In the genomic region with DNA sequence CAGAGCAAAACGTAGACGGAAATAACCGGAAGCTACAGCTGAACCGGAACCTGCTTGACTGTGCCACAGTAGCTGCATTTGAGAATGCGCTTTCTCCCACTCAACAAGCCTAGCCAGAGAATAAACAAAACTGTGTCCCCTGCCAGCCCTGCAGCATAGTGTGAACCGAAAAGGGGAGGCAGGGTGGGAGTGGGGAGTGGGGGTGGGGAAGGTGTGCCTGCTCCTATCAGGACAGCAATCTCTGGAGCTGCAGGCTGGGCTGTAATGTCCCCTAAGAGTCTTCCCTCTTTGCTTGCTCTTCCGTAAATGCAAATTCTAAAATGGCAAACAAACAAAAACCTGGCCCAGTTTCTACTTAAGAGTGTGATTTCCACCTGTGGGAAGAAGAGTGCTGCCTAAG, we compare ENCODE assay signal across 14 mouse cellular contexts.
DNase-seq lines count a peak whose midpoint lies in the region; ATAC-seq and TF ChIP-seq lines count a peak whose summit lies in the region.
"Had no signal": no experiment of that assay in that cellular context is flagged by ENCODE, and none has a peak within 500 bp of the region (broad histone marks: within the 10 kb centered on the region; RNA-seq: fewer than 3 reads in every experiment).

No protein-coding gene starts in this region.

- H3K27ac ChIP-seq in forebrain, embryonic 14.5 days (ENCODE audit: low read depth, low read length): no peak overlapping the region
- H3K27ac ChIP-seq in forebrain, embryonic 13.5 days: no peak overlapping the region
- H3K27ac ChIP-seq in lung, embryonic 14.5 days (ENCODE audit: low read depth): peak overlapping the region; percentile 63
- H3K27ac ChIP-seq in stomach, postnatal 0 days (replicated peaks): 0 out of 2 replicates have a peak overlapping the region, but pooled peaks have one; percentile 13
- H3K27ac ChIP-seq: heart, adult 2 months had no signal

- WGBS in forebrain, embryonic 14.5 days: 66% methylated on average over 7 of the region's 7 CpGs
- WGBS in forebrain, embryonic 13.5 days: 74% methylated on average over 7 of the region's 7 CpGs
- 12% methylated on average over 7 of the region's 7 CpGs for WGBS in lung, embryonic 14.5 days
- WGBS in stomach, postnatal 0 days: 24% methylated on average over 7 of the region's 7 CpGs

- no peaks in the 10 kb centered on the region for H3K4me1 ChIP-seq in forebrain, embryonic 14.5 days (ENCODE audit: control insufficient read depth, insufficient read depth, low read length)
- peaks cover 11% of the 10 kb centered on the region; the same call in 1 of the 2 replicates for H3K4me1 ChIP-seq in forebrain, embryonic 13.5 days
- peaks cover 9% of the 10 kb centered on the region; the same call in 1 of the 2 replicates for H3K4me1 ChIP-seq in lung, embryonic 14.5 days (ENCODE audit: insufficient read depth)
- peaks cover 4% of the 10 kb centered on the region; the same call in 1 of the 2 replicates for H3K4me1 ChIP-seq in stomach, postnatal 0 days (replicated peaks; ENCODE audit: control insufficient read depth, insufficient read depth)

- H3K4me3 ChIP-seq in forebrain, embryonic 14.5 days (ENCODE audit: low read depth, low read length): no peak overlapping the region
- no peak overlapping the region for H3K4me3 ChIP-seq in forebrain, embryonic 13.5 days
- no peak overlapping the region for H3K4me3 ChIP-seq in lung, embryonic 14.5 days (ENCODE audit: low read depth, low read length)
- no peak overlapping the region for H3K4me3 ChIP-seq in stomach, postnatal 0 days (ENCODE audit: low read depth, low read length)
- H3K4me3 ChIP-seq: heart, adult 2 months; megakaryocyte, embryonic 14.5 days had no signal

- peak; percentile 32; the same call in 1 of the 2 replicates for ATAC-seq in forebrain, embryonic 14.5 days
- ATAC-seq in forebrain, embryonic 13.5 days: no peak
- ATAC-seq in lung, embryonic 14.5 days (ENCODE audit: insufficient read depth): peak; percentile 32
- ATAC-seq in stomach, postnatal 0 days (ENCODE audit: low FRiP score, low TSS enrichment): 0 out of 2 replicates have a peak, but pooled peaks have one; percentile 3

- DNase-seq in forebrain, embryonic 14.5 days (ENCODE audit: low spot score): peak; percentile 16
- DNase-seq in lung, embryonic 14.5 days: peak; percentile 68
- DNase-seq in lung, postnatal 36 days: no peak
- peak; percentile 12 for DNase-seq in thymus, postnatal 4 days
- no peak for DNase-seq in thymus, postnatal 10 days (ENCODE audit: low spot score in 2 of 2)
- DNase-seq in stomach, postnatal 0 days (ENCODE audit: low spot score): no peak
- DNase-seq in ovary, postnatal 14 days (ENCODE audit: low spot score): no peak
- DNase-seq: adrenal gland, adult 8-10 months; cerebellum, postnatal 14 days; heart, adult 2 months; heart, postnatal 14 days; kidney, postnatal 25 days had no signal

- no peak for TF ChIP-seq CTCF in lung, embryonic 14.5 days (IDR thresholded peaks at IDR 0.05; ENCODE audit: low read depth)
- TF ChIP-seq CTCF in stomach, postnatal 0 days (IDR thresholded peaks at IDR 0.05; ENCODE audit: low read depth): no peak

- H3K36me3 ChIP-seq in forebrain, embryonic 14.5 days (ENCODE audit: control insufficient read depth, insufficient read depth, low read length): no peaks in the 10 kb centered on the region
- H3K36me3 ChIP-seq in forebrain, embryonic 13.5 days (ENCODE audit: poor library complexity, severe bottlenecking): no peaks in the 10 kb centered on the region
- no peaks in the 10 kb centered on the region for H3K36me3 ChIP-seq in lung, embryonic 14.5 days (ENCODE audit: insufficient read depth)
- H3K36me3 ChIP-seq in stomach, postnatal 0 days (ENCODE audit: control insufficient read depth, insufficient read depth, low read length): no peaks in the 10 kb centered on the region

- no peak for TF ChIP-seq EP300 in stomach, postnatal 0 days (optimal IDR thresholded peaks at IDR 0.05)

- H3K4me2 ChIP-seq in forebrain, embryonic 14.5 days (ENCODE audit: low read length): no peak overlapping the region
- no peak overlapping the region for H3K4me2 ChIP-seq in forebrain, embryonic 13.5 days
- peak overlapping the region; percentile 21; the same call in 1 of the 2 replicates for H3K4me2 ChIP-seq in lung, embryonic 14.5 days
- H3K4me2 ChIP-seq in stomach, postnatal 0 days (replicated peaks; ENCODE audit: low read depth): peak overlapping the region; percentile 14; the same call in 1 of the 2 replicates

- no peaks in the 10 kb centered on the region for H3K27me3 ChIP-seq in forebrain, embryonic 14.5 days (replicated peaks; ENCODE audit: control insufficient read depth, insufficient read depth, low read length)
- H3K27me3 ChIP-seq in forebrain, embryonic 13.5 days: no peaks in the 10 kb centered on the region
- no peaks in the 10 kb centered on the region for H3K27me3 ChIP-seq in lung, embryonic 14.5 days (ENCODE audit: insufficient read depth, low read length)
- no peaks in the 10 kb centered on the region for H3K27me3 ChIP-seq in stomach, postnatal 0 days (ENCODE audit: control insufficient read depth, insufficient read depth, low read length)

- no peak overlapping the region for H3K9ac ChIP-seq in forebrain, embryonic 14.5 days (ENCODE audit: low read length)
- H3K9ac ChIP-seq in forebrain, embryonic 13.5 days: no peak overlapping the region
- H3K9ac ChIP-seq in lung, embryonic 14.5 days: no peak overlapping the region
- H3K9ac ChIP-seq in stomach, postnatal 0 days (ENCODE audit: low read length): no peak overlapping the region

- no peaks in the 10 kb centered on the region for H3K9me3 ChIP-seq in forebrain, embryonic 14.5 days (replicated peaks; ENCODE audit: control insufficient read depth, low read length)
- H3K9me3 ChIP-seq in forebrain, embryonic 13.5 days (replicated peaks): no peaks in the 10 kb centered on the region
- no peaks in the 10 kb centered on the region for H3K9me3 ChIP-seq in lung, embryonic 14.5 days (ENCODE audit: low read depth, low read length)
- no peaks in the 10 kb centered on the region for H3K9me3 ChIP-seq in stomach, postnatal 0 days (ENCODE audit: control insufficient read depth, low read length)
- H3K9me3 ChIP-seq: megakaryocyte, embryonic 14.5 days had no signal

Comparison
In these comparisons a context has a peak if more than half of its experiments do, and no peak if none do; other contexts are left out.
1. DNase-seq: peak in forebrain, embryonic 14.5 days (single experiment), lung, embryonic 14.5 days (single experiment) and thymus, postnatal 4 days (single experiment); none in lung, postnatal 36 days (single experiment), thymus, postnatal 10 days (0 of 2), stomach, postnatal 0 days (single experiment) and ovary, postnatal 14 days (single experiment).
2. H3K27ac ChIP-seq: peak in lung, embryonic 14.5 days (single experiment) and stomach, postnatal 0 days (single experiment); none in forebrain, embryonic 14.5 days (single experiment) and forebrain, embryonic 13.5 days (single experiment).
3. H3K4me2 ChIP-seq: peak in lung, embryonic 14.5 days (single experiment) and stomach, postnatal 0 days (single experiment); none in forebrain, embryonic 14.5 days (single experiment) and forebrain, embryonic 13.5 days (single experiment).